Mouse (Mus musculus) lung, embryonic 16.5 days (tissue): ENCODE measurements around the gene Snx3. TPM values are rescaled to one million over a fixed set of nuclear protein-coding genes. Genes with fewer than 3 reads are reported as not detected.
A peak's percentile ranks its signal among the peaks of the same experiment; 100 is the strongest.

ENCODE experiments used
- ATAC-seq: fragments of 200-750 bp; cut with Nextera tagmentation; 2 replicates; pipeline ENCODE4 v1.8.0; 2017; ENCODE audit warnings: low read depth, mild to moderate bottlenecking, moderate library complexity
- H3K27ac ChIP-seq: fragments of 300-500 bp; sonication (generic); 2 replicates; pipeline ENCODE4 v1.5.1; 2014; ENCODE audit warnings: mild to moderate bottlenecking, control low read depth, low read length
- H3K27me3 ChIP-seq: fragments of 300-500 bp; sonication (generic); 2 replicates; pipeline ENCODE4 v1.6.1; 2014; ENCODE audit warnings: low read depth, low read length, mixed read lengths; ENCODE audit not compliant: control insufficient read depth, insufficient read depth
- H3K36me3 ChIP-seq: fragments of 300-500 bp; sonication (generic); 2 replicates; pipeline ENCODE4 v1.6.1; 2014; ENCODE audit warnings: low read length; ENCODE audit not compliant: control insufficient read depth, insufficient read depth
- H3K4me1 ChIP-seq: fragments of 300-500 bp; sonication (generic); replicated peaks from 2 replicates; pipeline ENCODE4 v1.6.1; 2014; ENCODE audit warnings: low read length, mixed read lengths; ENCODE audit not compliant: control insufficient read depth, insufficient read depth
- H3K4me2 ChIP-seq: fragments of 300-500 bp; sonication (generic); 2 replicates; pipeline ENCODE4 v1.6.1; 2014; ENCODE audit warnings: low read depth, low read length, control low read depth
- H3K4me3 ChIP-seq: fragments of 300-500 bp; sonication (generic); 2 replicates; pipeline ENCODE4 v1.5.1; 2014; ENCODE audit warnings: mild to moderate bottlenecking, low read length, control low read depth
- H3K9ac ChIP-seq: fragments of 300-500 bp; sonication (generic); 2 replicates; pipeline ENCODE4 v1.6.1; 2014; ENCODE audit warnings: low read length, control low read depth
- H3K9me3 ChIP-seq: fragments of 300-500 bp; sonication (generic); 2 replicates; pipeline ENCODE4 v1.6.1; 2016; ENCODE audit warnings: low read length; ENCODE audit not compliant: control insufficient read depth
- WGBS: fragments of 180-500 bp; shearing (Covaris S2); extraction: QIAGEN DNeasy Blood & Tissue Kit; methylation state at CpG from one replicate; pipeline ENCODE4 v1.1.7; 2014; 5-methylcytosine and 5-hydroxymethylcytosine counted together
- polyA plus RNA-seq: library from polyadenylated mRNA; unstranded; fragments of >200 nt; fragmentation: Nextera tagmentation; extraction: Ambion mirVana; gene quantifications from 2 replicates; pipeline ENCODE4 v1.2.1, GENCODE M21; 2015

Snx3 gene
- polyA plus RNA-seq = 394 and 405 TPM in 2 replicates

GRCm38 (mm10) chr10:42501775-42502348 lies at the start of gene Snx3:
Gene Snx3 (plus strand): TSS chr10:42502030.
- H3K4me2 ChIP-seq = peak within 1 kb of the TSS; percentile 75
- peak within 1 kb of the TSS; percentile 95 for H3K9ac ChIP-seq
- H3K4me3 ChIP-seq = peak within 1 kb of the TSS; percentile 99
- H3K27me3 ChIP-seq = no peaks in the 10 kb centered on the region
- H3K36me3 ChIP-seq = peaks cover 5% of the 10 kb centered on the region
- H3K4me1 ChIP-seq = peaks cover 9% of the 10 kb centered on the region
- ATAC-seq = peak; percentile 97
- no peaks in the 10 kb centered on the region for H3K9me3 ChIP-seq
- H3K27ac ChIP-seq = peak within 1 kb of the TSS; percentile 99
- under 1% methylated on average over 67 of the region's 68 CpGs for WGBS

- Histone ChIP-seq H3K4me2 (no peak overlapping the region), H3K4me1 (peaks cover 5% of the 10 kb centered on the region; the same call in 1 of the 2 replicates), H3K9me3 (no peaks in the 10 kb centered on the region), H3K27ac (no peak overlapping the region), H3K27me3 (no peaks in the 10 kb centered on the region), H3K36me3 (peaks cover 3% of the 10 kb centered on the region; the same call in 1 of the 2 replicates), H3K4me3 (no peak overlapping the region), H3K9ac (no peak overlapping the region)
- 42% methylated on average over 11 of the region's 11 CpGs for WGBS
- ATAC-seq = no peak
Measured at GRCm38 (mm10) chr10:42454266-42454665, 47.6 kb upstream of the Snx3 start.

GRCm38 (mm10) chr10:42454690-42455089 lies 47.1 kb upstream of the Snx3 start:
- Histone ChIP-seq H3K4me1 (peaks cover 5% of the 10 kb centered on the region; the same call in 1 of the 2 replicates), H3K9me3 (no peaks in the 10 kb centered on the region), H3K4me3 (no peak overlapping the region), H3K36me3 (peaks cover 3% of the 10 kb centered on the region; the same call in 1 of the 2 replicates), H3K9ac (no peak overlapping the region), H3K27ac (no peak overlapping the region), H3K27me3 (no peaks in the 10 kb centered on the region), H3K4me2 (no peak overlapping the region)
- ATAC-seq = no peak
- WGBS = 69% methylated on average over 6 of the region's 6 CpGs

GRCm38 (mm10) chr10:42455981-42456380 lies 45.8 kb upstream of the Snx3 start:
- no peaks in the 10 kb centered on the region for H3K27me3 ChIP-seq
- 58% methylated on average over 5 of the region's 5 CpGs for WGBS
- H3K4me2 ChIP-seq = no peak overlapping the region
- no peak overlapping the region for H3K4me3 ChIP-seq
- peak overlapping the region; percentile 32; the same call in 1 of the 2 replicates for H3K27ac ChIP-seq
- no peak for ATAC-seq
- no peaks in the 10 kb centered on the region for H3K9me3 ChIP-seq
- H3K4me1 ChIP-seq = peaks cover 5% of the 10 kb centered on the region; the same call in 1 of the 2 replicates
- H3K9ac ChIP-seq = no peak overlapping the region
- peaks cover 3% of the 10 kb centered on the region; the same call in 1 of the 2 replicates for H3K36me3 ChIP-seq

- Histone ChIP-seq H3K36me3 (peaks cover 3% of the 10 kb centered on the region; the same call in 1 of the 2 replicates), H3K4me3 (no peak overlapping the region), H3K27ac (peak overlapping the region; percentile 83), H3K9ac (no peak overlapping the region), H3K4me2 (no peak overlapping the region), H3K27me3 (no peaks in the 10 kb centered on the region), H3K9me3 (no peaks in the 10 kb centered on the region), H3K4me1 (peaks cover 5% of the 10 kb centered on the region; the same call in 1 of the 2 replicates)
- ATAC-seq = peak; percentile 88
- 53% methylated on average over 9 of the region's 9 CpGs for WGBS
Measured at GRCm38 (mm10) chr10:42457557-42458191, 44.2 kb upstream of the Snx3 start.

GRCm38 (mm10) chr10:42464224-42464623 lies 37.6 kb upstream of the Snx3 start:
- WGBS = 17% methylated on average over 5 of the region's 5 CpGs
- Histone ChIP-seq H3K4me3 (no peak overlapping the region), H3K36me3 (no peaks in the 10 kb centered on the region), H3K4me1 (peaks cover 6% of the 10 kb centered on the region; the same call in 1 of the 2 replicates), H3K27me3 (no peaks in the 10 kb centered on the region), H3K9ac (peak overlapping the region; percentile 41; the same call in 1 of the 2 replicates), H3K9me3 (no peaks in the 10 kb centered on the region), H3K27ac (peak overlapping the region; percentile 83), H3K4me2 (no peak overlapping the region)
- peak; percentile 90 for ATAC-seq

- Histone ChIP-seq H3K9ac (no peak overlapping the region), H3K4me1 (peaks cover 6% of the 10 kb centered on the region; the same call in 1 of the 2 replicates), H3K27me3 (no peaks in the 10 kb centered on the region), H3K27ac (peak overlapping the region; percentile 78), H3K4me3 (no peak overlapping the region), H3K9me3 (no peaks in the 10 kb centered on the region), H3K36me3 (no peaks in the 10 kb centered on the region), H3K4me2 (no peak overlapping the region)
- WGBS = 72% methylated on average over 14 of the region's 14 CpGs
- ATAC-seq = no peak; the same call in 1 of the 2 replicates
Measured at GRCm38 (mm10) chr10:42464805-42465204, 37.0 kb upstream of the Snx3 start.

GRCm38 (mm10) chr10:42474946-42475514 lies 26.8 kb upstream of the Snx3 start:
- 77% methylated on average over 6 of the region's 6 CpGs for WGBS
- Histone ChIP-seq H3K27me3 (no peaks in the 10 kb centered on the region), H3K4me1 (peaks cover 8% of the 10 kb centered on the region; the same call in 1 of the 2 replicates), H3K27ac (no peak overlapping the region), H3K36me3 (no peaks in the 10 kb centered on the region), H3K9me3 (no peaks in the 10 kb centered on the region), H3K9ac (no peak overlapping the region), H3K4me3 (no peak overlapping the region), H3K4me2 (no peak overlapping the region)
- no peak for ATAC-seq
